Mouse (Mus musculus) erythroblast, embryonic 14.5 days (primary cell): ENCODE measurements at regions not wholly inside any gene's neighbourhood (a gene's known extent, or its start where the extent isn't known, plus 50 kb on each side); places are given as distances from the start of the nearest gene placed in this dataset.

Experiments
- H3K27me3 ChIP-seq: 2 replicates; pipeline ENCODE4 v1.6.1; 2012; ENCODE audit warnings: inconsistent platforms; ENCODE audit not compliant: control insufficient read depth
- H3K36me3 ChIP-seq: 2 replicates; pipeline ENCODE4 v1.6.1; 2012; ENCODE audit warnings: mild to moderate bottlenecking, inconsistent platforms; ENCODE audit not compliant: control insufficient read depth
- H3K4me1 ChIP-seq: 2 replicates; pipeline ENCODE4 v1.6.1; 2012; ENCODE audit warnings: inconsistent platforms; ENCODE audit not compliant: control insufficient read depth
- H3K4me3 ChIP-seq: replicated peaks from 2 replicates; pipeline ENCODE3; 2012; ENCODE audit warnings: moderate library complexity, mild to moderate bottlenecking, inconsistent platforms
- H3K9me3 ChIP-seq: 2 replicates; pipeline ENCODE4 v1.6.1; 2012; ENCODE audit warnings: low read length, inconsistent platforms, mixed read lengths; ENCODE audit not compliant: control insufficient read depth
- GATA1 ChIP-seq: IDR thresholded peaks from 2 replicates; pipeline ENCODE4 v1.6.1; 2012; ENCODE audit warnings: low read length, inconsistent platforms, mixed read lengths
- TAL1 ChIP-seq: IDR thresholded peaks from 3 replicates; pipeline ENCODE4 v1.6.1; 2012; ENCODE audit warnings: low read length, inconsistent platforms, mixed read lengths

DNA sequence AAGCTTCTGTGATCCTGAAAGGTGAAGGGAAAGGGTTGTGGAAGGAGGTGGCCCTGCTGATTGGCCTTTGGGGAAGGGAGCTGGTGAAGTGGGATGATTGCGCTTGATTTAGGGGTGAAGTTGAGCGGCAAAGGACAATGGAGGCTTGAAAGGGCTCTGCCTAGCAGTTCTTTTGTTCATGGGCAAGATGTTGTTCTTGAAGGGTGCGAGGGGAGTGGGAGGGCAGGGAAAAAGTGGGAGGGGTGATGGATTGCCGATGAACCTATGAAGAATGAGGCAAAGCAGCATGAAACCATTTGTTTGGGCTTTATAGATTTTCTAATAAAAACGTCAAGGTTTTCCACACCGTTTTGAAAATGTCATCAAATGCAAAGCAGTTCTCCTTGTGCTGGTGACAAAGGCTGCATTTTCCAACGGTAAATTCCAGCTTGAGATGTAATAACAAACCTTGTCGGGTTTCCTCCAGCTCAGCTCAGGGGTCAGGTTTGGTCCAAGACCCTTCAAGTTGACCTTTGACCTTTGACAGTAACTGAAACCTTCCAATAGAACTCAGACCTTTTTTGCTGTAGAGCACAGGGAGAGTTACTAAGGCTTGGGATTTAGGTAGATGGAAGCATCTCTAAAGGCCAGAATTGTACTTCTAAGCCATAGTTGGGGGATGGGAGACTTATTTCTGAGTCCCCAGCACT lies 767.2 kb upstream of the Car8 start:
- Histone ChIP-seq H3K36me3 (no peaks in the 10 kb centered on the region), H3K27me3 (no peaks in the 10 kb centered on the region), H3K4me3 (no peak overlapping the region), H3K4me1 (no peaks in the 10 kb centered on the region), H3K9me3 (no peaks in the 10 kb centered on the region)
- no peak for TF ChIP-seq TAL1
- TF ChIP-seq GATA1 = no peak

- Histone ChIP-seq H3K9me3 (no peaks in the 10 kb centered on the region), H3K4me3 (no peak overlapping the region), H3K27me3 (no peaks in the 10 kb centered on the region), H3K36me3 (no peaks in the 10 kb centered on the region), H3K4me1 (no peaks in the 10 kb centered on the region)
- TF ChIP-seq TAL1 (no peak), GATA1 (no peak)
Observed at GRCm38 (mm10) chr4:9003891-9004290, 765.0 kb upstream of the Car8 start.

GRCm38 (mm10) chr4:9002380-9002779 lies 763.5 kb upstream of the Car8 start:
- TF ChIP-seq GATA1 (no peak), TAL1 (no peak)
- H3K9me3 ChIP-seq = no peaks in the 10 kb centered on the region
- H3K4me1 ChIP-seq = no peaks in the 10 kb centered on the region
- H3K27me3 ChIP-seq = no peaks in the 10 kb centered on the region
- no peaks in the 10 kb centered on the region for H3K36me3 ChIP-seq
- no peak overlapping the region for H3K4me3 ChIP-seq

GRCm38 (mm10) chr4:8998606-8999005 lies 759.8 kb upstream of the Car8 start:
- H3K36me3 ChIP-seq = no peaks in the 10 kb centered on the region
- H3K27me3 ChIP-seq = no peaks in the 10 kb centered on the region
- no peaks in the 10 kb centered on the region for H3K9me3 ChIP-seq
- no peaks in the 10 kb centered on the region for H3K4me1 ChIP-seq
- no peak overlapping the region for H3K4me3 ChIP-seq
- TF ChIP-seq GATA1 (no peak), TAL1 (no peak)

GRCm38 (mm10) chr4:8992171-8992570 lies 753.3 kb upstream of the Car8 start:
- H3K27me3 ChIP-seq = no peaks in the 10 kb centered on the region
- TF ChIP-seq GATA1 (no peak), TAL1 (no peak)
- no peaks in the 10 kb centered on the region for H3K36me3 ChIP-seq
- H3K4me1 ChIP-seq = no peaks in the 10 kb centered on the region
- no peak overlapping the region for H3K4me3 ChIP-seq
- no peaks in the 10 kb centered on the region for H3K9me3 ChIP-seq

GRCm38 (mm10) chr4:8990551-8990950 lies 751.7 kb upstream of the Car8 start:
- no peak overlapping the region for H3K4me3 ChIP-seq
- H3K9me3 ChIP-seq = no peaks in the 10 kb centered on the region
- H3K36me3 ChIP-seq = no peaks in the 10 kb centered on the region
- TF ChIP-seq GATA1 (no peak), TAL1 (no peak)
- H3K27me3 ChIP-seq = no peaks in the 10 kb centered on the region
- no peaks in the 10 kb centered on the region for H3K4me1 ChIP-seq

DNA sequence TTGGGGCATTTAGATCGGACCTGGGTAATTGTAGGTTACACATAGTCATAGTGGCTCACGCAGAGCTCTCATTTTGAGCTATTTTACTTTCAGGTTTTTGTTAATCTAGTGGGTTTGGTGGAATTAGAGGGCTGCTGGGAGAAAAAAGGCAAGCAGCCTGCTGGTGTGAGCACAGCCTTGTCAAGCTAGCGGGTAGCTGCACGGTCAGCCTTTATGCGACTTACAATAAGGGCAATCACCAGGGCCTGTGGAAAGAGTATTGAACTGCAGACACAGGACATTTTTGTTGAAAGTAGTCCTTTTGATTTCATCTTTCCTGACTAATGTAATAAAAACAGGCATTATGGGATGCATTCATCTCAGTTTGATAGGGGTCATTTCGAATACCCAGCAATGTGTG lies 750.8 kb upstream of the Car8 start:
- Histone ChIP-seq H3K9me3 (no peaks in the 10 kb centered on the region), H3K27me3 (no peaks in the 10 kb centered on the region), H3K4me1 (no peaks in the 10 kb centered on the region), H3K4me3 (no peak overlapping the region), H3K36me3 (no peaks in the 10 kb centered on the region)
- no peak for TF ChIP-seq GATA1
- TF ChIP-seq TAL1 = no peak

- TF ChIP-seq TAL1 = no peak
- TF ChIP-seq GATA1 = no peak
- H3K36me3 ChIP-seq = no peaks in the 10 kb centered on the region
- no peaks in the 10 kb centered on the region for H3K27me3 ChIP-seq
- no peaks in the 10 kb centered on the region for H3K9me3 ChIP-seq
- no peak overlapping the region for H3K4me3 ChIP-seq
- no peaks in the 10 kb centered on the region for H3K4me1 ChIP-seq
Observed at GRCm38 (mm10) chr4:8989110-8989509, 750.3 kb upstream of the Car8 start.

- H3K9me3 ChIP-seq = no peaks in the 10 kb centered on the region
- H3K36me3 ChIP-seq = no peaks in the 10 kb centered on the region
- H3K27me3 ChIP-seq = no peaks in the 10 kb centered on the region
- H3K4me1 ChIP-seq = no peaks in the 10 kb centered on the region
- no peak for TF ChIP-seq TAL1
- TF ChIP-seq GATA1 = no peak
- no peak overlapping the region for H3K4me3 ChIP-seq
Observed at GRCm38 (mm10) chr4:8988345-8988733, 749.5 kb upstream of the Car8 start.
